ENCODE assay signal across 24 mouse cellular contexts in the genomic region with DNA sequence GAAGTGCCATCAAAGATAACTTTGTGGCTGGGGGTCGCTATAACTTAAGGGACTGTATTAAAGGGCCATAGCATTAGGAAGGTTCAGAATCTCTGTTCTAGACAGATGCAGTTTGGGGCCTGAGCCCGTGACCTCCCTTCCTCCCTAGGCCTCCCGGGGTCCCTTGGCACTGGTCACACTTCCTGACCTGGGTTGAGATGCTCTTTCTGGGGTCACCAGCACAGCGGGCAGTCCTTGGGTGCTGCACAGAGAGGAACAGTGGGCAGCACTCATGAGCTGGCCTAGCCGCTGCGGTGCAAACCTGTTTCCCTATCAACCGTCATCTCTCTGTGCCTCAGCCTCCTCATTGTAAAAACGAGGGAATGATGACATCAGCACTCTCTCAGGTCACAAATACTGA.
"Had no signal": no experiment of that assay in that cellular context is flagged by ENCODE, and none has a peak within 500 bp of the region (broad histone marks: within the 10 kb centered on the region; RNA-seq: fewer than 3 reads in every experiment).

No protein-coding gene starts in this region.

- H3K9ac ChIP-seq: heart, embryonic 12.5 days; intestine, embryonic 15.5 days; limb, embryonic 12.5 days; liver, embryonic 13.5 days; liver, embryonic 15.5 days had no signal

- H3K36me3 ChIP-seq: heart, embryonic 12.5 days; hindbrain, embryonic 10.5 days; hindbrain, embryonic 12.5 days; intestine, embryonic 15.5 days; limb, embryonic 10.5 days; limb, embryonic 12.5 days; liver, embryonic 13.5 days; liver, embryonic 15.5 days had no signal

- H3K27me3 ChIP-seq: heart, embryonic 12.5 days; limb, embryonic 12.5 days had no signal

- H3K27ac ChIP-seq: heart, adult 2 months; intestine, embryonic 15.5 days; layer of hippocampus, adult 2 months; left cerebral cortex, adult 2 months; limb, embryonic 10.5 days; limb, embryonic 12.5 days; liver, embryonic 13.5 days; liver, embryonic 15.5 days had no signal

- H3K9me3 ChIP-seq: heart, embryonic 12.5 days; hindbrain, embryonic 10.5 days; hindbrain, embryonic 12.5 days; intestine, embryonic 15.5 days; limb, embryonic 10.5 days; limb, embryonic 12.5 days; liver, embryonic 13.5 days had no signal

- ATAC-seq: hindbrain, embryonic 16.5 days; inflammation-experienced regulatory T-cells, adult 6 months; intestine, embryonic 15.5 days; intestine, postnatal 0 days had no signal

- H3K4me2 ChIP-seq: heart, embryonic 12.5 days; hindbrain, embryonic 12.5 days; hindbrain, embryonic 14.5 days; intestine, embryonic 15.5 days; limb, embryonic 12.5 days; liver, embryonic 11.5 days; liver, embryonic 13.5 days; liver, embryonic 15.5 days had no signal

- H3K4me3 ChIP-seq: heart, adult 2 months; heart, embryonic 12.5 days; hindbrain, embryonic 10.5 days; hindbrain, embryonic 12.5 days; intestine, embryonic 15.5 days; layer of hippocampus, adult 2 months; left cerebral cortex, adult 2 months; limb, embryonic 10.5 days; limb, embryonic 12.5 days; liver, embryonic 13.5 days; liver, embryonic 15.5 days had no signal

- DNase-seq: gastrocnemius, postnatal 14 days; heart, adult 2 months; heart, postnatal 4 days; kidney, adult 18-20 months; kidney, adult 8-10 months; kidney, postnatal 10 days; kidney, postnatal 25 days; kidney, postnatal 4 days; liver; liver, embryonic 13.5 days had no signal
